In the genomic region with DNA sequence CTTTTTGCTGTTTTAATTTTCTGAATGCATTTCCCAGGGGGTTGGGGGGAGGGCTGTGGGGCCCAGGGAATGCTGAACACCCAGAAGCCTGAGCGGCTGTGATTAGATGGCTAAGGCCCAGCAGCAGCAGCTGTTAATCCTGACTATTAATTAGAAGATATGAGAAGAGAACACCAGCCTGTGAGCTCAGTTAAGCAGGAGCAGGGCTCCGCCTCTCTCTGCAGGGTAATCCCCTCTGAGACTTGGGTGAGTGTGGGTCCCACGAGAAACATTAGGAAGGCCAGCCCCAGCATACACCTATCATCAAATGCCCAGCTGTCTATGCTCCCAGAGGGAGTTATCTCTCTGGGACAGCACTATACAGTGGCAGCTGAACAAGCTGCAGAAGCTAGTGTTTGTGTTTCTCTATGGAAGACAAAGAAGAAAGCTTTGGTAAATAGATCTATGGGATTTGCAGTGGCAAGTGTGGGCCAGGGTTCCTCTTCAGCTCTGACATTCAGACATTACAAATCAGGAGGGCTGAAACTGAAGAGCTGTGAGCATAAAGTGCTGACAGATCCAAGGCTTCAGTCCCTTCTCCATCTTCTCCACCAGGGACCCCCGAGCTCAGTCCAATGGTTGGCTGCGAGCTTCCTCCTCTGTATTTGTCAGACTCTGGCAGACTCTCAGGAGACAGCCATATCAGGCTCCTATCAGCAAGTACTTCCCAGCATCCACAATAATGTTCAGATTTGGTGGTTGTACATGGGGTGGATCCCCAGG, we compare ENCODE assay signal across 11 mouse cellular contexts.
DNase-seq lines count a peak whose midpoint lies in the region; ATAC-seq and TF ChIP-seq lines count a peak whose summit lies in the region.
"Had no signal": no experiment of that assay in that cellular context is flagged by ENCODE, and none has a peak within 500 bp of the region (broad histone marks: within the 10 kb centered on the region; RNA-seq: fewer than 3 reads in every experiment).

No protein-coding gene starts in this region.

- H3K27me3 ChIP-seq in embryonic facial prominence, embryonic 12.5 days = no peaks in the 10 kb centered on the region
- H3K27me3 ChIP-seq in embryonic facial prominence, embryonic 10.5 days (replicated peaks; ENCODE audit: low read depth, poor library complexity, severe bottlenecking) = no peaks in the 10 kb centered on the region
- H3K27me3 ChIP-seq in hindbrain, embryonic 16.5 days (replicated peaks; ENCODE audit: control insufficient read depth, insufficient read depth, low read length) = no peaks in the 10 kb centered on the region
- H3K27me3 ChIP-seq in intestine, embryonic 16.5 days (replicated peaks; ENCODE audit: control insufficient read depth, insufficient read depth, low read length) = no peaks in the 10 kb centered on the region
- H3K27me3 ChIP-seq: megakaryocyte, embryonic 14.5 days had no signal

- ATAC-seq in embryonic facial prominence, embryonic 12.5 days (ENCODE audit: insufficient number of reproducible peaks, insufficient read depth, low FRiP score, low TSS enrichment) = 0 out of 2 replicates have a peak, but pooled peaks have one; percentile 52
- peak; percentile 37; the same call in 1 of the 2 replicates for ATAC-seq in hindbrain, embryonic 16.5 days
- ATAC-seq in intestine, embryonic 16.5 days = no peak

- H3K27ac ChIP-seq in embryonic facial prominence, embryonic 12.5 days = no peak overlapping the region
- no peak overlapping the region for H3K27ac ChIP-seq in embryonic facial prominence, embryonic 10.5 days (replicated peaks)
- H3K27ac ChIP-seq in left cerebral cortex, adult 2 months = no peak overlapping the region
- no peak overlapping the region for H3K27ac ChIP-seq in hindbrain, embryonic 16.5 days (ENCODE audit: low read depth, low read length)
- no peak overlapping the region for H3K27ac ChIP-seq in intestine, embryonic 16.5 days (ENCODE audit: low read length)

- H3K4me1 ChIP-seq in embryonic facial prominence, embryonic 12.5 days = no peaks in the 10 kb centered on the region
- H3K4me1 ChIP-seq in embryonic facial prominence, embryonic 10.5 days = 0 out of 2 replicates have a peak, but pooled peaks cover 3% of the 10 kb centered on the region
- no peaks in the 10 kb centered on the region for H3K4me1 ChIP-seq in hindbrain, embryonic 16.5 days (ENCODE audit: control insufficient read depth, insufficient read depth, low read depth, low read length)
- no peaks in the 10 kb centered on the region for H3K4me1 ChIP-seq in intestine, embryonic 16.5 days (ENCODE audit: control insufficient read depth, insufficient read depth, low read length)
- H3K4me1 ChIP-seq: megakaryocyte, embryonic 14.5 days had no signal

- TF ChIP-seq CTCF in left cerebral cortex, adult 2 months (IDR thresholded peaks at IDR 0.05) = no peak

- intact Hi-C loops in left cerebral cortex, postnatal 4 days (cut with DNase I) = no loop called here
- intact Hi-C loops in left cerebral cortex, adult 2 months (cut with DNase I) = no loop called here

- H3K9me3 ChIP-seq in embryonic facial prominence, embryonic 12.5 days = no peaks in the 10 kb centered on the region
- no peaks in the 10 kb centered on the region for H3K9me3 ChIP-seq in embryonic facial prominence, embryonic 10.5 days
- H3K9me3 ChIP-seq in hindbrain, embryonic 16.5 days (ENCODE audit: control insufficient read depth, low read length) = no peaks in the 10 kb centered on the region; the same call in 1 of the 2 replicates
- no peaks in the 10 kb centered on the region for H3K9me3 ChIP-seq in intestine, embryonic 16.5 days (ENCODE audit: control insufficient read depth, low read length)
- H3K9me3 ChIP-seq: megakaryocyte, embryonic 14.5 days had no signal

- H3K9ac ChIP-seq in embryonic facial prominence, embryonic 12.5 days = no peak overlapping the region
- H3K9ac ChIP-seq in hindbrain, embryonic 16.5 days (ENCODE audit: low read depth, low read length) = no peak overlapping the region
- no peak overlapping the region for H3K9ac ChIP-seq in intestine, embryonic 16.5 days (ENCODE audit: low read depth, low read length)

- no peaks in the 10 kb centered on the region for H3K36me3 ChIP-seq in embryonic facial prominence, embryonic 12.5 days
- H3K36me3 ChIP-seq in embryonic facial prominence, embryonic 10.5 days (replicated peaks) = no peaks in the 10 kb centered on the region
- no peaks in the 10 kb centered on the region for H3K36me3 ChIP-seq in hindbrain, embryonic 16.5 days (ENCODE audit: control insufficient read depth, insufficient read depth, low read length)
- no peaks in the 10 kb centered on the region for H3K36me3 ChIP-seq in intestine, embryonic 16.5 days (ENCODE audit: control insufficient read depth, insufficient read depth, low read length)

- DNase-seq in embryonic facial prominence, embryonic 10.5 days (ENCODE audit: low spot score) = no peak
- peak; percentile 16 for DNase-seq in left cerebral cortex, postnatal 4 days
- DNase-seq in left cerebral cortex, adult 2 months (ENCODE audit: extremely low spot score in 1 of 2, low spot score in 2 of 2) = no peak
- DNase-seq in retina, embryonic 14.5 days (ENCODE audit: low spot score) = peak; percentile 16
- DNase-seq in frontal cortex, postnatal 36 days (ENCODE audit: low spot score in 2 of 2) = no peak
- DNase-seq: adrenal gland, postnatal 25 days; cerebellum, adult 11-12 months had no signal

- no peak overlapping the region for H3K4me3 ChIP-seq in embryonic facial prominence, embryonic 12.5 days
- no peak overlapping the region for H3K4me3 ChIP-seq in embryonic facial prominence, embryonic 10.5 days
- no peak overlapping the region for H3K4me3 ChIP-seq in left cerebral cortex, adult 2 months
- H3K4me3 ChIP-seq in hindbrain, embryonic 16.5 days (ENCODE audit: low read length) = no peak overlapping the region
- no peak overlapping the region for H3K4me3 ChIP-seq in intestine, embryonic 16.5 days (ENCODE audit: low read length)
- H3K4me3 ChIP-seq: megakaryocyte, embryonic 14.5 days had no signal

- no peak overlapping the region for H3K4me2 ChIP-seq in embryonic facial prominence, embryonic 12.5 days (replicated peaks)
- no peak overlapping the region for H3K4me2 ChIP-seq in hindbrain, embryonic 16.5 days (ENCODE audit: low read length)
- H3K4me2 ChIP-seq in intestine, embryonic 16.5 days (ENCODE audit: low read depth, low read length) = no peak overlapping the region

- 64% methylated on average over 5 of the region's 5 CpGs for WGBS in embryonic facial prominence, embryonic 12.5 days
- WGBS in embryonic facial prominence, embryonic 10.5 days = 62% methylated on average over 5 of the region's 5 CpGs
- WGBS in hindbrain, embryonic 16.5 days = 56% methylated on average over 5 of the region's 5 CpGs
- WGBS in intestine, embryonic 16.5 days = 57% methylated on average over 5 of the region's 5 CpGs

Comparison
In these comparisons a context has a peak if more than half of its experiments do, and no peak if none do; other contexts are left out.
1. DNase-seq: peak in left cerebral cortex, postnatal 4 days (single experiment) and retina, embryonic 14.5 days (single experiment); none in embryonic facial prominence, embryonic 10.5 days (single experiment), left cerebral cortex, adult 2 months (0 of 2) and frontal cortex, postnatal 36 days (0 of 2).